Mouse (Mus musculus): ENCODE data around the gene Eps8l2. TPM values are rescaled to one million over a fixed set of nuclear protein-coding genes. Genes with fewer than 3 reads are reported as not detected.

The Eps8l2 gene
- total and polyA plus RNA-seq, 3 experiments = 0.33 TPM; not detected in 2

DNA sequence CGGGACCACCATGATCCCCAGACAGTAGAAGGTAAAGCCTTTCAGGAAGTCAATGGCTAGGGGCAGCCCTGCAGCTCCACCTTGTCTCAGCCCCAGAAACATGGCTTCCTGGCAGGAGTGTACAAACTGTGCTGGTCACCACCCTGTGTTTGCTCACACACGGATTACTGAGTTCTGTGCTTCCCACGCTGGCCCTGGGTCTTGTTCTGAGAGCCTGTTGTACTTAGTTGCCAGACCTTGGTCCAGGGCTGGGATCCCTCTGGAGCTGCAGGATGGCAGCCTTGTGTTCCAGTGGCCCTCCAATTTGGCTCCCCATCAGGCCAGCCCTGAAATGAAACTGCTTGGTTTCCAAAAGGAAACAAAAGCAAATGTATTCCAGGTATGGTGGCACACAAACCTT, 2.4 kb upstream of the Eps8l2 start:
- H3K36me3 ChIP-seq (replicated peaks) = peaks cover 54% of the 10 kb centered on the region
- H3K27me3 ChIP-seq (ENCODE audit: insufficient read depth, low read length) = peaks cover 18% of the 10 kb centered on the region
- no peak for DNase-seq (ENCODE audit: low spot score)
- TF ChIP-seq GATA2 (IDR thresholded peaks at IDR 0.05; ENCODE audit: borderline replicate concordance, low read depth, low read length) (no peak), TAL1 (conservative IDR thresholded peaks at IDR 0.05; ENCODE audit: low read depth, low read length) (no peak), CTCF (IDR thresholded peaks at IDR 0.05; ENCODE audit: low read depth, low read length) (no peak), POLR2AphosphoS5 (IDR thresholded peaks at IDR 0.05; ENCODE audit: insufficient replicate concordance, low read depth, low read length) (no peak), GATA1 (IDR thresholded peaks at IDR 0.05; ENCODE audit: borderline replicate concordance, low read length) (no peak)
- H3K4me1 ChIP-seq (ENCODE audit: insufficient read depth, low read depth, low read length) = peaks cover 22% of the 10 kb centered on the region
- ATAC-seq (ENCODE audit: extremely low read depth, insufficient number of reproducible peaks, low FRiP score, poor library complexity, severe bottlenecking) = no peak
- H3K9me3 ChIP-seq (replicated peaks) = no peaks in the 10 kb centered on the region
- no peak overlapping the region for H3K4me3 ChIP-seq (ENCODE audit: low read depth, low read length)

DNA sequence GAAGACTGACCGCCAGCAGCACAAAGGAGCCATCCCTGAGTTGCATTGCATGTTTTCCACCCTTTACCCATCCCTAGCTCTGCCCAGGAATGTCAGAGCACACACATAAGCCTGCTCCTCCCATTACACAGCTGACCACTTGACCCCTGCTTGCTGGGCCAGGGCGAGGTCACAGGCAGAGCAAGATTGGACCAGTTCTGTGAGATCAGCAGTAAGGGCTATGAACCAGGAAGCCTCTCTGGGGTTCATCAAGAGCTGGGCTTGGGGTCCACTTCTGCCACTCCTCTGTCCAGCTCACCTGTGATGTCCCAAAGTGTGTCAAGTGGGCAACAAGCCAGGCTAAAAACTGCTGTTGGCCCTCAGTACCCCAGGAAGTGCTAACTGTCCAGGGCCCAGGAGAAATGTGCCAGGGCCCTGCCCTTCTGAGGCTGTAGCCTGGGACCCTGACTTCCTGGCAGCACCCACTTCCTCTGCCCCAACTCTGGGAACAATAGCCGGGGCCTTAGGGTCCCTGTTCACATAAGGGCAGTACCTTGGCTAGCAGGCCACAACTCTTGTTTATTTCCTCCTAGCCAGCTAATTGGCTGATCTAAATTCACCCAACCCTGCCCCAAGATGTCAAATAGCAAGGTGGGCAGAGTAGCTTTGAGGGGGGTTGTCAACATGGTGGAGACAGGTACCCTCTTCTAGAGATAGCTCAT, 814 bp upstream of the Eps8l2 start:
- peaks cover 39% of the 10 kb centered on the region for H3K36me3 ChIP-seq (replicated peaks)
- ATAC-seq (ENCODE audit: extremely low read depth, insufficient number of reproducible peaks, low FRiP score, poor library complexity, severe bottlenecking) = no peak
- peaks cover 19% of the 10 kb centered on the region for H3K4me1 ChIP-seq (ENCODE audit: insufficient read depth, low read depth, low read length)
- no peak overlapping the region for H3K4me3 ChIP-seq (ENCODE audit: low read depth, low read length)
- TF ChIP-seq TAL1 (conservative IDR thresholded peaks at IDR 0.05; ENCODE audit: low read depth, low read length) = no peak
- H3K9me3 ChIP-seq (replicated peaks) = no peaks in the 10 kb centered on the region
- no peak for DNase-seq (ENCODE audit: low spot score)
- peaks cover 30% of the 10 kb centered on the region for H3K27me3 ChIP-seq (ENCODE audit: insufficient read depth, low read length)

DNA sequence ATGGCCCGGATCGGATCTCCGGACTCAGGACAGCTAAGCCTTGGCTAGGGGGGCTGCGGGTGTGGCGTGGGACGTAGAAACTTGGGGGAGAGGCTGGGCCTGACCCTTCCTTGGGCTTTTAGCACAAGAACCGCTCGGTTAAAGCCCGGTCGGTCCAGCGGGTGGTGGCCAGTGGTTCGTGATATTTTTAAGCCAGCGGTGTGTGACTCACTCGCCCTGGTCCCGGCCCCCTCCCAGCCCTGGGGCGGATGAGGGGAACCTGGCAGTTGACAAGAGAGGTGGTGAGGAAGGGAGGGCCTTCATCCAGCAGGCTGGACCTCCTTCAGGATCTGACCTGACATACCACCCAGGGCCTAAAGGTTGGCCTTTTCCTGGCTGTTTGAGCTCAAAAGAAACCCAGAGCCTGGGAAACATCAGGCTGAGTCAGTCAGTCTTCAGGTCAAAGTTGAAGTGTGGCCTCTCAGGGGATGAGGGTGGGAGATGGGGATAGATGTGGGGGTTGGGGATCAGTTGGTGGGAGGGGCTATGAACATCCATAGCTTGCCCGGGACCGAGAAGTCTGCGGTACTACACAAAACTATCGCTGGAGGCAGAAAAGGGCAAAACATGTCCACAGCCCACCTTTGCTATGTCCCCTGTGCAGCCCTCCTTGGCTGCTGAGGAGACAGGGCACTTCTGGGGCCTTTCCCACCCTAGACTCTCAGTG, 688 bp downstream of the Eps8l2 start:
- no peak for ATAC-seq (ENCODE audit: extremely low read depth, insufficient number of reproducible peaks, low FRiP score, poor library complexity, severe bottlenecking)
- DNase-seq (ENCODE audit: low spot score) = no peak
- H3K36me3 ChIP-seq (replicated peaks) = peaks cover 25% of the 10 kb centered on the region
- TF ChIP-seq TAL1 (conservative IDR thresholded peaks at IDR 0.05; ENCODE audit: low read depth, low read length) (no peak), POLR2AphosphoS5 (IDR thresholded peaks at IDR 0.05; ENCODE audit: insufficient replicate concordance, low read depth, low read length) (no peak), GATA1 (IDR thresholded peaks at IDR 0.05; ENCODE audit: borderline replicate concordance, low read length) (no peak), GATA2 (IDR thresholded peaks at IDR 0.05; ENCODE audit: borderline replicate concordance, low read depth, low read length) (no peak), CTCF (IDR thresholded peaks at IDR 0.05; ENCODE audit: low read depth, low read length) (no peak)
- peaks cover 40% of the 10 kb centered on the region for H3K27me3 ChIP-seq (ENCODE audit: insufficient read depth, low read length)
- peaks cover 19% of the 10 kb centered on the region for H3K4me1 ChIP-seq (ENCODE audit: insufficient read depth, low read depth, low read length)
- H3K4me3 ChIP-seq (ENCODE audit: low read depth, low read length) = peak overlapping the region; percentile 62; the same call in 1 of the 2 replicates
- no peaks in the 10 kb centered on the region for H3K9me3 ChIP-seq (replicated peaks)

DNA sequence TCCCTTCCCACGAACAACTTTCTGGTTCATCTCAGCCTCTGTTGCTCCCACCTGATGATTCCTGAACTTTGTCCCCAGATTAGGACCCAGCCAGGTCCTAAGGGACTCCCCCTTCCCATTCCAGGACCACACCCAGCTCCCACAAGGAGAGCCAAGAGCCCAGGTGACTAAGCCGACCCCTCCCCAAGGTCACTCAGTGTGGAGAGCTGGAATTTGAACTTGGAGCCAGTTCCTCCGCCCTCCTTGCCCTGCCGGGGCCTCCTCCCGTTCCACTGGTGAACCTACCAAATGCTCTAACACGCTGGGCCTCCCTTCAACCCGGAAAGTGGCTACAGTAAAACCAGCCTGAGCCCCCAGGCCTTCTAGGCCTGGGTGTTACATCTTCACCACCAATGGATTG, 1.3 kb downstream of the Eps8l2 start:
- H3K4me3 ChIP-seq (ENCODE audit: low read depth, low read length) = no peak overlapping the region
- TF ChIP-seq GATA1 (IDR thresholded peaks at IDR 0.05; ENCODE audit: borderline replicate concordance, low read length) (no peak), GATA2 (IDR thresholded peaks at IDR 0.05; ENCODE audit: borderline replicate concordance, low read depth, low read length) (no peak), TAL1 (conservative IDR thresholded peaks at IDR 0.05; ENCODE audit: low read depth, low read length) (no peak), POLR2AphosphoS5 (IDR thresholded peaks at IDR 0.05; ENCODE audit: insufficient replicate concordance, low read depth, low read length) (no peak), CTCF (IDR thresholded peaks at IDR 0.05; ENCODE audit: low read depth, low read length) (no peak)
- no peak for DNase-seq (ENCODE audit: low spot score)
- H3K4me1 ChIP-seq (ENCODE audit: insufficient read depth, low read depth, low read length) = peaks cover 19% of the 10 kb centered on the region
- ATAC-seq (ENCODE audit: extremely low read depth, insufficient number of reproducible peaks, low FRiP score, poor library complexity, severe bottlenecking) = no peak
- peaks cover 19% of the 10 kb centered on the region for H3K36me3 ChIP-seq (replicated peaks)
- H3K9me3 ChIP-seq (replicated peaks) = no peaks in the 10 kb centered on the region
- H3K27me3 ChIP-seq (ENCODE audit: insufficient read depth, low read length) = peaks cover 40% of the 10 kb centered on the region

DNA sequence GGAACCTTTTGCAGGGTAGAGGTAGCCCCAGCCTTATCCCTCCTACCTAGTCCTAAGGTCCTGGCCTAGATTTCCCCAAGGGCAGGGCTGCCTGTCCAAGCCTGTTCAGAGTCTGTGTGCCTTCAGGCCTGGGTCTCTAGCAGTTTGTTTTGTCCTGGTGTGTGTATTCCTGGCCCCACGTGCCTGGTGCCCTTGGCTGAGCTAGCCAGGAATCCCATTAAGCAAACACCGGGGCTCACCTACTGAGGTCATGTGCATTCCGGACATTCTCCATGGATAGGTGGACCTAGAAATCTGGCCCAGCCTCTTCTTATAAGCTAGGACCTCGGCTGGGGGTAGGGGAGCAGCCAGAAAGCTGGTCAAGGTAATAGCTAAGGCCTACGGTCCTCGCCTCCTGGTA, 1.8 kb downstream of the Eps8l2 start:
- no peaks in the 10 kb centered on the region for H3K9me3 ChIP-seq (replicated peaks)
- peaks cover 15% of the 10 kb centered on the region for H3K36me3 ChIP-seq (replicated peaks)
- H3K4me1 ChIP-seq (ENCODE audit: insufficient read depth, low read depth, low read length) = peaks cover 19% of the 10 kb centered on the region
- ATAC-seq (ENCODE audit: extremely low read depth, insufficient number of reproducible peaks, low FRiP score, poor library complexity, severe bottlenecking) (no peak), DNase-seq (ENCODE audit: low spot score) (no peak)
- peaks cover 40% of the 10 kb centered on the region for H3K27me3 ChIP-seq (ENCODE audit: insufficient read depth, low read length)
- no peak overlapping the region for H3K4me3 ChIP-seq (ENCODE audit: low read depth, low read length)
- TF ChIP-seq POLR2AphosphoS5 (IDR thresholded peaks at IDR 0.05; ENCODE audit: insufficient replicate concordance, low read depth, low read length) = no peak
- TF ChIP-seq TAL1 (conservative IDR thresholded peaks at IDR 0.05; ENCODE audit: low read depth, low read length) = no peak
- TF ChIP-seq CTCF (IDR thresholded peaks at IDR 0.05; ENCODE audit: low read depth, low read length) = no peak
- no peak for TF ChIP-seq GATA2 (IDR thresholded peaks at IDR 0.05; ENCODE audit: borderline replicate concordance, low read depth, low read length)
- no peak for TF ChIP-seq GATA1 (IDR thresholded peaks at IDR 0.05; ENCODE audit: borderline replicate concordance, low read length)

DNA sequence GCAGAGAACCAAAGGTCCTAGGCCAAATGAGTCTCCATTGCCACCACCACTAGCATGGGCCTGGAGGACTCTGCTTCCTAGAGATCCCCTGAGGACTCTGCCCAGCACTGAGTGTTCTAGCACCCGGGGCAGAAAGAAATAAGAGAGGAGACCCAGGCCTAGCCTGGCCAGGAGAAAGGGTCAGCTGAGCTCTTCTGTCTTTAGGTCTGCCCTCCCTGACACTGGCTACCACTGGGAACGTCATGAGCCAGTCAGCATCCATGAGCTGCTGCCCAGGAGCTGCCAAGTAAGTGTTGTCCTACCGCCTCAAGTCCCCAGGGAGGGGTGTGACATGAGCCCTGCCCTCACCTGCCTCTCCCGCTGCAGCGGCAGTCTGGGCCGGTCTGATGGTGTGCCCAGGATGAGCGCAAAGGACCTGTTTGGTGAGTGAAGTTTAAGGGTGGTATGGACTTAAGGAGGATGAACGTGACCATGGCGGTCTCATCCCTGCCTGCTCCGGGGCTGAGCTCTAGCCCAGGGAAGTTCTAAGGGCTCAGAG, 3.1 kb downstream of the Eps8l2 start:
- ATAC-seq (ENCODE audit: extremely low read depth, insufficient number of reproducible peaks, low FRiP score, poor library complexity, severe bottlenecking) (no peak), DNase-seq (ENCODE audit: low spot score) (no peak)
- Histone ChIP-seq H3K36me3 (replicated peaks) (peaks cover 5% of the 10 kb centered on the region), H3K4me3 (ENCODE audit: low read depth, low read length) (no peak overlapping the region), H3K27me3 (ENCODE audit: insufficient read depth, low read length) (peaks cover 40% of the 10 kb centered on the region), H3K4me1 (ENCODE audit: insufficient read depth, low read depth, low read length) (peaks cover 19% of the 10 kb centered on the region), H3K9me3 (replicated peaks) (no peaks in the 10 kb centered on the region)
- TF ChIP-seq GATA2 (IDR thresholded peaks at IDR 0.05; ENCODE audit: borderline replicate concordance, low read depth, low read length) (no peak), CTCF (IDR thresholded peaks at IDR 0.05; ENCODE audit: low read depth, low read length) (no peak), GATA1 (IDR thresholded peaks at IDR 0.05; ENCODE audit: borderline replicate concordance, low read length) (no peak), TAL1 (conservative IDR thresholded peaks at IDR 0.05; ENCODE audit: low read depth, low read length) (no peak), POLR2AphosphoS5 (IDR thresholded peaks at IDR 0.05; ENCODE audit: insufficient replicate concordance, low read depth, low read length) (no peak)
